Mouse (Mus musculus): Measurements from ENCODE around the gene Lrrc1.

- TF ChIP-seq CTCF (IDR thresholded peaks at IDR 0.05; ENCODE audit: control insufficient read depth, insufficient read depth, insufficient read length) (no peak), USF1 (IDR thresholded peaks at IDR 0.05; ENCODE audit: low read depth) (no peak), MYOG (IDR thresholded peaks at IDR 0.05; ENCODE audit: control insufficient read depth, extremely low read depth, insufficient read length) (no peak), CEBPB (IDR thresholded peaks at IDR 0.05; ENCODE audit: low read depth) (no peak), MAX (IDR thresholded peaks at IDR 0.05) (no peak)
Measured at GRCm38 (mm10) chr9:77516782-77517364, 27.8 kb downstream of the Lrrc1 start.
